Mouse (Mus musculus) forebrain, embryonic 15.5 days (tissue): Measurements from ENCODE around the gene Tns1. TPM values are rescaled to one million over a fixed set of nuclear protein-coding genes. Genes with fewer than 3 reads are reported as not detected.

Experiments
- ATAC-seq: fragments of 200-750 bp; cut with Nextera tagmentation; replicated peaks from 2 replicates; pipeline ENCODE4 v1.8.0; 2017; ENCODE audit warnings: mild to moderate bottlenecking, moderate TSS enrichment, moderate library complexity
- H3K27ac ChIP-seq: fragments of 300-500 bp; sonication (generic); replicated peaks from 2 replicates; pipeline ENCODE4 v1.5.1; 2015; ENCODE audit warnings: mild to moderate bottlenecking, inconsistent platforms
- H3K27me3 ChIP-seq: fragments of 300-500 bp; sonication (generic); 2 replicates; pipeline ENCODE4 v1.6.1; 2015; ENCODE audit warnings: inconsistent platforms
- H3K36me3 ChIP-seq: fragments of 300-500 bp; sonication (generic); 2 replicates; pipeline ENCODE4 v1.6.1; 2015; ENCODE audit warnings: mild to moderate bottlenecking, inconsistent platforms
- H3K4me1 ChIP-seq: fragments of 300-500 bp; sonication (generic); 2 replicates; pipeline ENCODE4 v1.6.1; 2015; ENCODE audit warnings: inconsistent platforms
- H3K4me2 ChIP-seq: fragments of 300-500 bp; sonication (generic); replicated peaks from 2 replicates; pipeline ENCODE4 v1.6.1; 2015; ENCODE audit warnings: mild to moderate bottlenecking, inconsistent platforms
- H3K4me3 ChIP-seq: fragments of 300-500 bp; sonication (generic); 2 replicates; pipeline ENCODE4 v1.5.1; 2015; ENCODE audit warnings: mild to moderate bottlenecking, inconsistent platforms
- H3K9ac ChIP-seq: fragments of 300-500 bp; sonication (generic); replicated peaks from 2 replicates; pipeline ENCODE4 v1.6.1; 2015; ENCODE audit warnings: mild to moderate bottlenecking, inconsistent platforms
- H3K9me3 ChIP-seq: fragments of 300-500 bp; sonication (generic); 2 replicates; pipeline ENCODE4 v1.6.1; 2016; ENCODE audit warnings: inconsistent platforms
- WGBS: fragments of 180-500 bp; shearing (Covaris S2); methylation state at CpG from one replicate; pipeline ENCODE4 v1.1.7; 2015; ENCODE audit warnings: mixed read lengths; 5-methylcytosine and 5-hydroxymethylcytosine counted together
- polyA plus RNA-seq: library from polyadenylated mRNA; unstranded; fragments of >200 nt; fragmentation: Nextera tagmentation; extraction: Ambion mirVana; gene quantifications from 2 replicates; pipeline ENCODE4 v1.2.1, GENCODE M21; 2015

Gene Tns1
- polyA plus RNA-seq, 1 experiment from 2014 or later: 6.0 TPM

DNA sequence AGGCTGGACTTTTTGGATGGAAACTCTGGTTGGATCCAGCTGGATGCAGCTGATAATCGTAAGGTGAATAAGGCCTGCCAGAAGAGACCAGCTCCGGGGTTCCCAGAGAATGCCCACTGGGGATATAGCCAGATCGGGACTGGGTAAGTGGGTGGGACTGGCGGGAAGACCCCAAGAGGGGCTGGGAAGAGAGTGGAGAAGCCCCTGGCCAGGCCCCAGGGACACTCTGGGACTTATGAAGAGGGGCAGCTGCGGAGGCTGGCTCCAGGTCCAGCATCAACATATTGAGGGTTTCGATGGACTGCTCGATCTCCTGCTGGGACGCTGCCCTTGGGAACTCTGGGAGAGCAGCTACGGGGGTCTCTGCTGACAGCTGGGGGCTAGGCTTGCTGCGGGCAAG is 171.7 kb downstream of the Tns1 start:
- Histone ChIP-seq H3K9ac (no peak overlapping the region), H3K4me3 (no peak overlapping the region), H3K9me3 (no peaks in the 10 kb centered on the region), H3K4me1 (peaks cover 10% of the 10 kb centered on the region; the same call in 1 of the 2 replicates), H3K4me2 (no peak overlapping the region), H3K36me3 (no peaks in the 10 kb centered on the region), H3K27ac (no peak overlapping the region), H3K27me3 (no peaks in the 10 kb centered on the region)
- 83% methylated on average over 10 of the region's 10 CpGs for WGBS
- no peak for ATAC-seq

DNA sequence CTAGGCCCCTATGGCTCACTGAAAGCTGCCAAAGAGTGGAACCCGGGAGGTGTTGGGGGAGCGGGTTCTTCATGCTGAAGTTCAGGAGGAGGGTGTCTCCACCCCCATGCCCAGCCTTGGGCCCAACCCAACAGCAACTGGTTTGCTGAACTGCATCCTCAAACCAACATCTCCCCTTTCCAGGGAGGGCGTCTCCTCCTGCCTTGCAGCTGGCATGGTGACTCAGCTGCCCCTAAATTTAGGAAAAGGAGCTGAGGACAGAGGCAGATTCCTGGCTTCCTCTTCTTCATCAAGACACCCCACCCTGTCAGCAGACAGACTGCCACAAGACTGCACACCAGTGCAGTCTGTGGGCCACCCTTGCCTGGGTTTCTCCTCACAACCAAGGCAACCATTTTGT is 173.1 kb downstream of the Tns1 start:
- Histone ChIP-seq H3K9ac (no peak overlapping the region), H3K4me2 (no peak overlapping the region), H3K27me3 (no peaks in the 10 kb centered on the region), H3K27ac (no peak overlapping the region), H3K36me3 (no peaks in the 10 kb centered on the region), H3K4me3 (no peak overlapping the region), H3K9me3 (no peaks in the 10 kb centered on the region), H3K4me1 (peaks cover 10% of the 10 kb centered on the region; the same call in 1 of the 2 replicates)
- no peak for ATAC-seq
- 94% methylated on average over 3 of the region's 3 CpGs for WGBS

DNA sequence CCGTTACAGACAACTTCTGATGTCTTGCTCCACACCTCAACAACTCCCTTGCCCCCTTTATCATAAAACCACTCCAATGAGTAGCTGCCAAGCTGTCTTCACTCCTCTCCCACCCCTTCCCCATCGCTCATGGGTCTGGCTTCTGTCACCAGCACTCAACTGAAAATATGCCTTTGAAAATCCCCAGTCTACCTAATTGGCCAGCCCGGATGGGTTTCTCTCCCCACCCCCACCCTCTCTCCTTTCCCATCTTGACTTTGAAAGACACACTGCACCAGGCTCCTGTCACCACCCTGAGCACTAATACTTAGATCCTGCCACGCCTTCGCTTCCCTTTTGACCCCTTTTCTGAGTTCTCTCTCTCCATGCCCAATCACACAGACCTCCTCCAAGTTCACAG is 175.5 kb downstream of the Tns1 start:
- no peak overlapping the region for H3K4me3 ChIP-seq
- no peaks in the 10 kb centered on the region for H3K27me3 ChIP-seq
- H3K9me3 ChIP-seq: no peaks in the 10 kb centered on the region
- H3K36me3 ChIP-seq: no peaks in the 10 kb centered on the region
- no peak for ATAC-seq
- no peak overlapping the region for H3K9ac ChIP-seq
- no peak overlapping the region for H3K4me2 ChIP-seq
- H3K27ac ChIP-seq: no peak overlapping the region
- H3K4me1 ChIP-seq: no peaks in the 10 kb centered on the region
- 90% methylated on average over 5 of the region's 5 CpGs for WGBS

DNA sequence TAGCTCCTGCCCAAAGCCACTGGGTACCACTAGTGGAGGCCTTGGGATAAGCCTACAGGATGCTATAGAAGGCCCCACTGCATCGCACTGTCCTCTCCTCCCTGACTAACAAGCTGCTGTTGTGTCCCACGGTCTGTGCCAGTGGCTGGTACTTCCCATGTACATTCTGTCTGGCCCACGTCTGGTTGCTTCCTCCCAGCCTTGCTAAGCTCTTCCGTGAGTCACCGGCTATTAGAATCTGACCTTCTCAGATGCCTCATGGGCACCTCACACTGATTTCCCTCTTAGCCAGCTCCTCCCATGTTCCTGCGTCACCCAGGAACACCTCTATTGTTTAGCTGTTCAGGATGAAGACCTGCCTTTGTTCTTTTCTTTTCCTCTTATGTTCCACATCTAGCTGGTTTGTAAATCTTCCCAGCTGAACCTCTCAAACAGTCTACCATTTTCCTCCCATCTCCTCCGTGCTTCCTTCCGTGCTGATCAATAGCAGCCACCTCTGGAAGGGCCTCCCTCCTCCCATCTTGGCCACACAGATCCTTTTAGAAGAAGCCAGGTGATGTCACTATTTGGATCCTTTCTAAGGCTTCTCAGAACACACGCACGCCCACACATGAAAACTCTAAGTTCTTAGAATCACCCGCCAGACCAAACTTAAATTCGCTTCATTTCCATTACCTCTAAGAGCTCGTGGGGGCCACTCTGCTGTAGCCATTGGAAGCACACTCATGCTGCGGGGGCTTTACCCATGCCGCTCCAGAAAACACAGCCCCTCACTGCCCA is 176.5 kb downstream of the Tns1 start:
- Histone ChIP-seq H3K27me3 (no peaks in the 10 kb centered on the region), H3K27ac (no peak overlapping the region), H3K4me1 (no peaks in the 10 kb centered on the region), H3K4me2 (no peak overlapping the region), H3K9me3 (no peaks in the 10 kb centered on the region), H3K4me3 (no peak overlapping the region), H3K9ac (no peak overlapping the region), H3K36me3 (no peaks in the 10 kb centered on the region)
- 74% methylated on average over 15 of the region's 15 CpGs for WGBS
- ATAC-seq: no peak

DNA sequence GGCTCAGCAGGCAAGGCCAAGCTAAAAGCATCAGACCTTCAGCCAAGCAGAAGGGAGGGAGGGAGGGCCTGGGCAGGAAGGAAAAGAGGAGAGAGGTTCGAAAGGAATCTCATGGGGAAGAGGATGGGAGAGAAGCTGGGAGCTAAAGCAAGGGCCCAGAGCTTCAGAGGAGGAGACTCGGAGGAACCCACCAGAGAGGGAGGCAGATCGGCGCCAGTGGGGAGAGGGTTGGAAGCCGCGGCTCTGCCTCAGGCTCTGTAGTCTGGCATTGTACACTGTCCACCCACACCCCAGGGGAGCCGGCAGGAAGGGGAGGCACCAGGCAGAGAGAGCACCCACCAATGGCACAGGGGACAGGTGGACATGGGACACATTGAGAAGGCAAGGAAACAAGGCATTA is 177.5 kb downstream of the Tns1 start:
- Histone ChIP-seq H3K4me1 (no peaks in the 10 kb centered on the region), H3K4me3 (no peak overlapping the region), H3K27me3 (no peaks in the 10 kb centered on the region), H3K4me2 (no peak overlapping the region), H3K36me3 (no peaks in the 10 kb centered on the region), H3K9me3 (no peaks in the 10 kb centered on the region), H3K9ac (no peak overlapping the region), H3K27ac (no peak overlapping the region)
- 83% methylated on average over 7 of the region's 7 CpGs for WGBS
- no peak for ATAC-seq

DNA sequence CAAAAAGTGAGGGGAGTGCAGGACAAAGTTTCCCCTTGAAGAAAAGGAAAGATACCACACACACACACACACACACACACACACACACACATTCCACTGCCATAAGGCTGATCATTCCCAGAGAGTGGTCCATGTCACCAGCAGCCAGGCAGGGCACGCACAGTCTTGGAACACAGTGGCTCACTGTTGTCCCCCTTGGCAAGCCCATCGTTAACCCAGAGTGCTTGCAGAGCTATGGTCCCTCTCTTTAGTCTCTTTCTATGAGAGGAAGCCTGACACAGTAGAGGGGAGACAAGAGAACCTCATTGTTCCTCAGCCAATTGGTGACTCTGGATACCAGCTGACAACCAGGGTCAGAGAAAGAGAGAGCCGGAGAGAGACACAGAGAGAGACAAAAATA is 179.9 kb downstream of the Tns1 start:
- Histone ChIP-seq H3K9me3 (no peaks in the 10 kb centered on the region), H3K4me3 (no peak overlapping the region), H3K27me3 (no peaks in the 10 kb centered on the region), H3K4me2 (no peak overlapping the region), H3K27ac (peak overlapping the region; percentile 34), H3K4me1 (no peaks in the 10 kb centered on the region), H3K9ac (no peak overlapping the region), H3K36me3 (no peaks in the 10 kb centered on the region)
- peak; percentile 52; the same call in 1 of the 2 replicates for ATAC-seq
- WGBS: 34% methylated on average over 3 of the region's 3 CpGs

DNA sequence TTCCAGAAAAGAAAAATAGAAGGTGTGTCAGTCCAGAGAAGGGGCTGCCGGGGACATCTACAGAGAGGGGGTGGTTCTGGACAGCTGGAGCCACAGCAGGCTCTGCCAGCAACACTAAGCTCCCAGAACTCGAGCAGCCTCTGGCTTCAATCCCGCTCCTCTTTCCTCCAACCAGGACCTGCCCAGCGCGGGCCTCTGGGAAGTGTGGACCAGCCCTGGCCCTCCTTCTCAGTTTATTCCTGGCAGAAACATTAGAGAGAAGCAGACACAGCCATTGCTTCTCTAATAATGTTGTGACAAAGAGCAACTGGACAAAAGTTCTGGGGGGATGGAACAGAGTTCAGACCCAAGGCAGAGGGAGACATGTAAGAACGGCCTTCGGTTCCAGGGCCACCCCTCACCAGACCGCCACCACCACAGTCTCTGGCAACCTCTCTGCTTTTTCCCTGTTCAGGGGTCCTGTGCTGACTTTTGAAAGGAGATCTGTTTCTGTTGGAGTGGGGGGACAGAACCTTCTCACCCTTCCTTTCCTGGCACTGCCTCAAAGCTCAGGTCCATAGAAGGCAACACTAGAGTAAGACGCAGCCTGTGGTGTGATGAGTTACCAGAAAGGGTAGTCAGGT is 180.5 kb downstream of the Tns1 start:
- no peak overlapping the region for H3K4me2 ChIP-seq
- H3K36me3 ChIP-seq: no peaks in the 10 kb centered on the region
- peak; percentile 35; the same call in 1 of the 2 replicates for ATAC-seq
- H3K9ac ChIP-seq: no peak overlapping the region
- no peaks in the 10 kb centered on the region for H3K4me1 ChIP-seq
- no peak overlapping the region for H3K4me3 ChIP-seq
- H3K9me3 ChIP-seq: no peaks in the 10 kb centered on the region
- H3K27ac ChIP-seq: peak overlapping the region; percentile 34
- H3K27me3 ChIP-seq: no peaks in the 10 kb centered on the region
- 70% methylated on average over 9 of the region's 9 CpGs for WGBS

DNA sequence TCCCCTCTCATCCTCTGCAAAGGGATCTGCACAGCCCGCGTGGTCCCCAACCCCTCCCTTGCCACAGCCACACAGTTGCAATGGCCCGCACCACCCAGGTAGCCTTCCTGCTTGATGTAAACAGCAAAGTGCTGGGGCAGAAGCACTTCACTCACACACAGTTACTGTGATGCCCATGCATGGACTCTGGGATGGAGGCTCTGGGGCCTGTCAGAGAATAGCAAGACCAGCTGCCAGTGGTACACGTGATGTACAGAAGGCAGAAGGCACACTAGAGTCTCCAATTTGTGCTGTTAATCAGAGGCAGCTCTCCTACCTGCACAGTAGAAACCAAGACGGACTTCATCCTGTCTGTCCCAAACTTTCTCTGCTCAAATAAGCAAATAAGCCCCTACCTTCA is 181.0 kb downstream of the Tns1 start:
- ATAC-seq: no peak
- 85% methylated on average over 5 of the region's 5 CpGs for WGBS
- Histone ChIP-seq H3K27me3 (no peaks in the 10 kb centered on the region), H3K36me3 (no peaks in the 10 kb centered on the region), H3K27ac (no peak overlapping the region), H3K9ac (no peak overlapping the region), H3K9me3 (no peaks in the 10 kb centered on the region), H3K4me3 (no peak overlapping the region), H3K4me2 (no peak overlapping the region), H3K4me1 (no peaks in the 10 kb centered on the region)

DNA sequence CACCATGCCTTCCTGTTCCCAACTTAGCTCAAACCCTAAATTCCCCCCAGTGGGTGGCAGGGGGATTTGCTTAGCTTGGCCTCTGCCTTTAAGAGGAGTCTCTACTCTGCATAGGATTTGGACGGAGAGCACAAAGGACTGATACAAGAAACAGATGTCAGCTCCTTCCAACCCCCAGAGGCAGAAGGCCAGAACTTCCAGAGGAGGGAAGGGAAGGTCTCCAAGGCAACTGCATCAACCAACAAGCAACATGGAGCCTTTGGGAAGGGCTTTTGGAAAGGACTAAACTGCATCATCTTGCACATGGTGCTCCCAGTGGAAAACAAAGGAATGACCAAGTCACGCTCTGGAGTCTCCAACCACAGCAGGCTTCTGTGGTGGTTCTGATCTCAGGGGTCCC is 182.0 kb downstream of the Tns1 start:
- no peaks in the 10 kb centered on the region for H3K27me3 ChIP-seq
- H3K9ac ChIP-seq: no peak overlapping the region
- ATAC-seq: no peak
- H3K9me3 ChIP-seq: no peaks in the 10 kb centered on the region
- no peak overlapping the region for H3K4me3 ChIP-seq
- H3K4me2 ChIP-seq: no peak overlapping the region
- no peaks in the 10 kb centered on the region for H3K36me3 ChIP-seq
- no peak overlapping the region for H3K27ac ChIP-seq
- WGBS: 48% methylated on average over 2 of the region's 2 CpGs
- no peaks in the 10 kb centered on the region for H3K4me1 ChIP-seq

DNA sequence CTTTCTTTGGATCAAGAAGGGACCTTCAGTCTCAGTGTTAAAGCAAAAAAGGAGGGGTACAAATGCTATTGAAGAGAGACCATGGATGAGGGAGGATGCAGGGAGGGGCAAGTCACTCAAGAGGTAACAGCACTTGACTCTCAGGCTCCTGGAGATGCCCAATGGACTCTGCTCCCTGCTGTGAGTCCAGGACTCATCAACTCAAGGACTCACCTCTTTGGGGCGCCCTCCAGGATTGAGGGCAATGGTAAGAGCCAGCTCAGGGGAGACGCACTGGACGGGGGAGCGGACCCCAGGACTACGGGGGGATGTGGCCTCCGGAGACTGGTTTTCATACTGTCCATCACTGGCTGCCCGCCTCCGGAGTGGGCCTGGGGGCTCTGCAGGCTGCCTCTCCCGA is 182.6 kb downstream of the Tns1 start:
- no peak overlapping the region for H3K27ac ChIP-seq
- H3K4me2 ChIP-seq: no peak overlapping the region
- no peaks in the 10 kb centered on the region for H3K4me1 ChIP-seq
- H3K4me3 ChIP-seq: no peak overlapping the region
- no peaks in the 10 kb centered on the region for H3K27me3 ChIP-seq
- no peaks in the 10 kb centered on the region for H3K36me3 ChIP-seq
- no peaks in the 10 kb centered on the region for H3K9me3 ChIP-seq
- WGBS: 58% methylated on average over 9 of the region's 9 CpGs
- ATAC-seq: no peak
- H3K9ac ChIP-seq: no peak overlapping the region

DNA sequence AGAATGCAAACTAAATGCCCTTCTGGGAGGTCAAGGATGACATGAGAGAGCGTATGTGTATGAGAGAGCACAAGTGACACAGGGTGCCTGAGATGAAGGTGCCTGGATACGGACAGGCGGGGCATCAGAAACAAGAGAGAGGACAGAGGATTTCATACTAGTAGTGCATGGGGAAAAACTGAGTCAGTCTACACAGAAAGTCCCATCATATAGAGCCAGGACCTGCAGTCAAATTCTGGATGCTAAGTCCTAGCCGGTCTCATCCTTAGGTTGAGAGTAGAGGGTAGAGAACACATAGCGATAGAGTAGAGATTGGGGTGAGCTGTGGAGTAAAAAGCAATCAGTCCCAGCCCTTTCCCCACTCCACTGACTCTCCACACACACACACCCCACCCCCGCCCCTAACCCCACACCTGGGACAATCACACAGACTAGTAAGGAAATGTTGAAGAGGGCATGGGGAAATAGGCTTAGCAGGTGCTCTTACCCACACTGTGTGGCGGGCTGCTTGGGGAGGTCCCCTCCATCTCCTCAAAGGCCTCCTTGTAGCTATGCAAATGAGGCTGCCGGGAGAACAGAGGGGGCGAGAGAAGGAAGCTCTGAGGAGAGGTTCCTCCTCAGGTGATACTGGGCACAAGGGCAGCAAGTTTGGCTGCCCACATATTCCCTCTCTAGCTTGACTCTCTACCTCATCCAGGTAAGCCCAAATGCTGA is 183.6 kb downstream of the Tns1 start:
- H3K4me2 ChIP-seq: no peak overlapping the region

DNA sequence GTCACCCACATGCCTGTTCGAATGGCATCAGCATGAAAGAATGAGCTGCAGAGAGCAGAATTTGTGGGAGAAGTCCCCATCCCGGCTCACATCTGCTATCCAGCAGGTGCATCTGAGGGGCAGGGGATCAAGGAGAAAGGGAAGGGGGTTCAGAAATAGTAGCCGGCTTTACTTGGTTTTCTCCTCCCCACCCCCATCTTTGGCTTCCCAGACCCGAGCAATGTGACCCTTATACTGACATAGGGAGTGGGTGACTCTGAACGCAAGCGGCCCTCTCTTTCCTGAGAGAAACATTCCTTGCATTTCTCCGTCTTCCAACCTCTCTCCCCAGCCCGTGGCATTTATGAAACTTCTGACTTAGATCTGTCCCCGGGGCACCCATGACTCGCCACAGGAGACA is 185.7 kb downstream of the Tns1 start:
- WGBS: 76% methylated on average over 10 of the region's 10 CpGs
- Histone ChIP-seq H3K27ac (no peak overlapping the region), H3K4me3 (no peak overlapping the region), H3K36me3 (no peaks in the 10 kb centered on the region), H3K9me3 (no peaks in the 10 kb centered on the region), H3K9ac (no peak overlapping the region), H3K4me2 (no peak overlapping the region), H3K4me1 (no peaks in the 10 kb centered on the region), H3K27me3 (no peaks in the 10 kb centered on the region)
- no peak for ATAC-seq

More for the DNA sequence above, 183.6 kb downstream of the Tns1 start:
- Histone ChIP-seq H3K27me3 (no peaks in the 10 kb centered on the region), H3K27ac (no peak overlapping the region), H3K9me3 (no peaks in the 10 kb centered on the region), H3K4me1 (no peaks in the 10 kb centered on the region), H3K36me3 (no peaks in the 10 kb centered on the region), H3K4me3 (no peak overlapping the region), H3K9ac (no peak overlapping the region)
- no peak for ATAC-seq
- WGBS: 70% methylated on average over 9 of the region's 9 CpGs
